Mouse (Mus musculus): ENCODE measurements at regions not wholly inside any gene's neighbourhood (a gene's known extent, or its start where the extent isn't known, plus 50 kb on each side); places are given as distances from the start of the nearest gene placed in this dataset.

DNA sequence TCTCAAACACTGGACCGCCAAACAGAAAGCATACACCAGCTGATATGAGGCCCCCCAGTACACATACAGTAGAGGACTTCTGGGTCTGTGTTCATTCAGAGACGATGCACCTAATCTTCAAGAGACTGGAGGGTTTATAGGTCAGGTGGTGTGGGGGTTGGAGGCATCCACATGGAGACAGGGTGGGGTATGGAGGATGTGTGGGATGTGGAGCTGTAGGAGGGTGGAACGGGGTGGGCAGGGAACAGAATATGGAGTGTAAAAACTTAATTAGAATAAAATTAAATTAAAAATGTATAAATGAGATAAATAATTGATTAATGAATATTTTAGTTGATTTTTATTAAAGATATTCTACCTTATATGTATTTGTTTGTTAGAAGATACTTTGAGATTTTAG lies 832.9 kb upstream of the Slc10a2 start:
- Histone ChIP-seq H3K27ac (no peak overlapping the region), H3K9me3 (no peaks in the 10 kb centered on the region), H3K4me3 (no peak overlapping the region), H3K27me3 (ENCODE audit: poor library complexity, severe bottlenecking) (no peaks in the 10 kb centered on the region), H3K4me1 (no peaks in the 10 kb centered on the region), H3K36me3 (replicated peaks) (no peaks in the 10 kb centered on the region)
- DNase-seq (ENCODE audit: extremely low spot score, low spot score), result no peak
- WGBS, result 93% methylated on average over 3 of the region's 3 CpGs

DNA sequence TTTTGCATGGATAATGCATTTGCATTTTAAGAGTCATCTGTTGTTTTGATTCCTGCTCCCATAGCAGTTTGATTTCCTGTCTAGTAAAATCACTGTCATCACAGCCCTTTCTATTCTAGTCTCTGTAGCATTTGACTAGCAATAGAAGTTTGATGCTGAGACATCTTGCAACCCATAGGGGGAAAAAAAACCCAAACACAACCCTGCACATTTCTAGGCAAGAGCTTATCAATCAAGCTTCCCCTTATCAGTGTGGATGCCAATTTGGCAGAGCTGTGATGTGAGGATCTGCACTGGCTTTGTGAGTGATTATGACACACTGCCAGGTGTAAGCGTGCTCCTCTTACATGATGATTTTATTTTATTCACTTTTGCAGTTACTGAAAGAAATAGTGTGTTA lies 813.0 kb upstream of the Slc10a2 start:
- Histone ChIP-seq H3K4me3 (no peak overlapping the region), H3K27ac (no peak overlapping the region), H3K27me3 (ENCODE audit: poor library complexity, severe bottlenecking) (no peaks in the 10 kb centered on the region), H3K4me1 (no peaks in the 10 kb centered on the region), H3K36me3 (replicated peaks) (no peaks in the 10 kb centered on the region), H3K9me3 (no peaks in the 10 kb centered on the region)
- WGBS, result 88% methylated on average over 1 of the region's 1 CpGs
- no peak for DNase-seq (ENCODE audit: extremely low spot score, low spot score)

Measured in forebrain, embryonic 10.5 days (tissue).